Mouse (Mus musculus) frontal cortex, postnatal 25 days (tissue): Measurements from ENCODE around the gene Gpd1.

Experiments
- DNase-seq, 2 experiments: peaks; one replicate each; pipeline ENCODE4 v3.0.0; 2022; ENCODE audit warnings: low spot score in 2 of 2

Gene Gpd1

GRCm38 (mm10) chr15:99717386-99718334 is at the start of gene Gpd1:
Gene Gpd1 (plus strand): TSS chr15:99717515.
- DNase-seq: peak in 1 of 2 experiments; percentile 49

- no peak for DNase-seq
Observed at GRCm38 (mm10) chr15:99667544-99667943, 49.8 kb upstream of the Gpd1 start.

GRCm38 (mm10) chr15:99668881-99669280 is 48.4 kb upstream of the Gpd1 start:
- DNase-seq: peak; percentile 71 to 78

GRCm38 (mm10) chr15:99669392-99669791 is 47.9 kb upstream of the Gpd1 start:
- DNase-seq: no peak

- peak in 1 of 2 experiments; percentile 42 for DNase-seq
Observed at GRCm38 (mm10) chr15:99670154-99670821, 47.0 kb upstream of the Gpd1 start, which contains the start of gene Asic1. Gene Asic1 (plus strand): TSS chr15:99670368.

GRCm38 (mm10) chr15:99670964-99671670 is 46.2 kb upstream of the Gpd1 start:
- DNase-seq: no peak

GRCm38 (mm10) chr15:99671783-99672182 is 45.5 kb upstream of the Gpd1 start:
- DNase-seq: no peak

- DNase-seq: no peak
Observed at GRCm38 (mm10) chr15:99674866-99675265, 42.4 kb upstream of the Gpd1 start.

- no peak for DNase-seq
Observed at GRCm38 (mm10) chr15:99677089-99677488, 40.2 kb upstream of the Gpd1 start.

- DNase-seq: no peak
Observed at GRCm38 (mm10) chr15:99678063-99678800, 39.1 kb upstream of the Gpd1 start.

GRCm38 (mm10) chr15:99679008-99679407 is 38.3 kb upstream of the Gpd1 start:
- DNase-seq: no peak

- DNase-seq: no peak
Observed at GRCm38 (mm10) chr15:99682880-99683279, 34.4 kb upstream of the Gpd1 start.

GRCm38 (mm10) chr15:99684156-99684555 is 33.2 kb upstream of the Gpd1 start:
- no peak for DNase-seq

GRCm38 (mm10) chr15:99688712-99689111 is 28.6 kb upstream of the Gpd1 start:
- no peak for DNase-seq

GRCm38 (mm10) chr15:99690924-99691323 is 26.4 kb upstream of the Gpd1 start:
- DNase-seq: no peak

- DNase-seq: no peak
Observed at GRCm38 (mm10) chr15:99691976-99692375, 25.3 kb upstream of the Gpd1 start.

- no peak for DNase-seq
Observed at GRCm38 (mm10) chr15:99697309-99697708, 20.0 kb upstream of the Gpd1 start.

- DNase-seq: no peak
Observed at GRCm38 (mm10) chr15:99698533-99699085, 18.7 kb upstream of the Gpd1 start.

GRCm38 (mm10) chr15:99699715-99700114 is 17.6 kb upstream of the Gpd1 start:
- DNase-seq: no peak

- no peak for DNase-seq
Observed at GRCm38 (mm10) chr15:99700219-99701106, 16.9 kb upstream of the Gpd1 start.
